In genomic region chr13:34653391-34653790, GRCm38 (mm10) we compare ENCODE assay signal across 9 mouse cellular contexts. TPM values are rescaled to one million over a fixed set of nuclear protein-coding genes. Genes with fewer than 3 reads are reported as not detected.
A peak's percentile ranks its signal among the peaks of the same experiment; 100 is the strongest.
DNase-seq lines count a peak whose midpoint lies in the region; ATAC-seq and TF ChIP-seq lines count a peak whose summit lies in the region.
"Had no signal": no experiment of that assay in that cellular context is flagged by ENCODE, and none has a peak within 500 bp of the region (broad histone marks: within the 10 kb centered on the region; RNA-seq: fewer than 3 reads in every experiment).

Gene Pxdc1, minus strand, starts transcription at chr13:34653486.

- peak within 1 kb of the TSS; percentile 64 for H3K27ac ChIP-seq in left cerebral cortex, adult 2 months
- H3K27ac ChIP-seq in forebrain, embryonic 12.5 days, result no peak within 1 kb of the TSS
- H3K27ac ChIP-seq in hindbrain, embryonic 10.5 days, result peak within 1 kb of the TSS; percentile 88
- H3K27ac ChIP-seq in midbrain, embryonic 12.5 days (replicated peaks), result no peak within 1 kb of the TSS

- H3K9ac ChIP-seq in forebrain, embryonic 12.5 days, result peak within 1 kb of the TSS; percentile 53
- peak within 1 kb of the TSS; percentile 59 for H3K9ac ChIP-seq in midbrain, embryonic 12.5 days (replicated peaks)

- H3K36me3 ChIP-seq in forebrain, embryonic 12.5 days (replicated peaks), result no peaks in the 10 kb centered on the region
- H3K36me3 ChIP-seq in hindbrain, embryonic 10.5 days, result no peaks in the 10 kb centered on the region
- no peaks in the 10 kb centered on the region for H3K36me3 ChIP-seq in midbrain, embryonic 12.5 days

- ATAC-seq in forebrain, embryonic 12.5 days (ENCODE audit: low FRiP score), result no peak
- ATAC-seq in midbrain, embryonic 12.5 days (ENCODE audit: low FRiP score, low read depth), result no peak
- no peak for ATAC-seq in megakaryocyte-erythroid progenitor cell, adult 5-6 weeks (replicated peaks; ENCODE audit: low FRiP score, low TSS enrichment, poor library complexity, severe bottlenecking)

- no peak for DNase-seq in left cerebral cortex, adult 2 months (ENCODE audit: extremely low spot score in 1 of 2, low spot score in 2 of 2)
- no peak for DNase-seq in left cerebral cortex, postnatal 4 days
- peak; percentile 64 for DNase-seq in hindbrain, embryonic 10.5 days (ENCODE audit: low spot score)
- DNase-seq in layer of hippocampus, postnatal 36 days, result no peak
- no peak for DNase-seq in right cerebral cortex, postnatal 10 days (ENCODE audit: low spot score in 2 of 2)

- peaks cover 74% of the 10 kb centered on the region for H3K27me3 ChIP-seq in forebrain, embryonic 12.5 days
- H3K27me3 ChIP-seq in hindbrain, embryonic 10.5 days (ENCODE audit: insufficient read depth, poor library complexity, severe bottlenecking), result peaks cover 63% of the 10 kb centered on the region
- H3K27me3 ChIP-seq in midbrain, embryonic 12.5 days, result peaks cover 82% of the 10 kb centered on the region

- intact Hi-C loops in left cerebral cortex, adult 2 months (cut with DNase I), result loop anchor here (5.0 kb wide), 1 partner anchor 74 kb away; no protein-coding TSS in a partner anchor
- intact Hi-C loops in left cerebral cortex, postnatal 4 days (cut with DNase I), result loop anchor here (10.0 kb wide), 1 partner anchor 81 kb away; the partner anchor contains the start of gene Fam50b

- peaks cover 24% of the 10 kb centered on the region for H3K4me1 ChIP-seq in forebrain, embryonic 12.5 days
- H3K4me1 ChIP-seq in hindbrain, embryonic 10.5 days (replicated peaks), result peaks cover 31% of the 10 kb centered on the region
- H3K4me1 ChIP-seq in midbrain, embryonic 12.5 days, result peaks cover 27% of the 10 kb centered on the region

- peak within 1 kb of the TSS; percentile 88 for H3K4me2 ChIP-seq in forebrain, embryonic 12.5 days
- peak within 1 kb of the TSS; percentile 94 for H3K4me2 ChIP-seq in midbrain, embryonic 12.5 days (replicated peaks)

- H3K9me3 ChIP-seq in forebrain, embryonic 12.5 days, result no peaks in the 10 kb centered on the region
- H3K9me3 ChIP-seq in hindbrain, embryonic 10.5 days, result no peaks in the 10 kb centered on the region
- no peaks in the 10 kb centered on the region for H3K9me3 ChIP-seq in midbrain, embryonic 12.5 days

- H3K4me3 ChIP-seq in left cerebral cortex, adult 2 months, result peak within 1 kb of the TSS; percentile 66
- H3K4me3 ChIP-seq in forebrain, embryonic 12.5 days (replicated peaks), result peak within 1 kb of the TSS; percentile 55
- H3K4me3 ChIP-seq in hindbrain, embryonic 10.5 days, result peak within 1 kb of the TSS; percentile 64
- peak within 1 kb of the TSS; percentile 48 for H3K4me3 ChIP-seq in midbrain, embryonic 12.5 days

- WGBS in forebrain, embryonic 12.5 days, result 3% methylated on average over 9 of the region's 9 CpGs
- 1% methylated on average over 9 of the region's 9 CpGs for WGBS in hindbrain, embryonic 10.5 days
- WGBS in midbrain, embryonic 12.5 days, result 2% methylated on average over 9 of the region's 9 CpGs

- peak; percentile 14 for TF ChIP-seq CTCF in left cerebral cortex, adult 2 months (IDR thresholded peaks at IDR 0.05)

RNA-seq across cellular contexts. Expression of gene Pxdc1, which starts in this region (rescaled TPM):
- 1 to 10 TPM; 4.3 to 7.1 TPM for total RNA-seq in left cerebral cortex, adult 2 months (2021)
- 1 to 10 TPM; 4.6 to 6.4 TPM for total RNA-seq in left cerebral cortex, postnatal 4 days (2021)
- polyA plus RNA-seq in forebrain, embryonic 12.5 days (2016; fragmentation: Nextera tagmentation; extraction: Ambion mirVana), result 5.5 and 5.9 TPM in 2 replicates
- polyA plus RNA-seq in hindbrain, embryonic 10.5 days (2016; fragmentation: Nextera tagmentation; extraction: Ambion mirVana), result 3.2 and 3.6 TPM in 2 replicates
- 10 to 100 TPM; 17.7 to 18.3 TPM for total RNA-seq in layer of hippocampus, postnatal 36 days (2021)
- 6.1 and 9.9 TPM in 2 replicates for polyA plus RNA-seq in midbrain, embryonic 12.5 days (2016; fragmentation: Nextera tagmentation; extraction: Ambion mirVana)
- total RNA-seq in megakaryocyte-erythroid progenitor cell, adult 5-6 weeks (2014; fragmentation: Nextera tagmentation), result not detected in 2 replicates
- total RNA-seq in megakaryocyte-erythroid progenitor cell, adult 5-6 weeks (2017), result not detected in 2 replicates
- total RNA-seq: MEL had no signal

Comparison
In these comparisons a context has a peak if more than half of its experiments do, and no peak if none do; other contexts are left out.
1. RNA of gene Pxdc1 (total RNA-seq): 17.7 to 18.3 TPM in layer of hippocampus, postnatal 36 days, 4.3 to 7.1 TPM in left cerebral cortex, adult 2 months and 4.6 to 6.4 TPM in left cerebral cortex, postnatal 4 days; not detected in megakaryocyte-erythroid progenitor cell, adult 5-6 weeks; every median in the first group is over 4 times any median in the second.
2. H3K27ac ChIP-seq: peak in left cerebral cortex, adult 2 months (single experiment) and hindbrain, embryonic 10.5 days (single experiment); none in forebrain, embryonic 12.5 days (single experiment) and midbrain, embryonic 12.5 days (single experiment).
3. Peak in every context shown above with its lines, with median percentiles within 50 percentile points of each other: H3K4me3 ChIP-seq.